Mouse (Mus musculus) thymus, adult 18-20 months (tissue): ENCODE results near the gene Tfpi.

Source experiments
- DNase-seq, 2 experiments: peaks; one replicate each; pipeline ENCODE4 v3.0.0; 2022; ENCODE audit warnings: mixed read lengths in 2 of 2

The Tfpi gene

DNA sequence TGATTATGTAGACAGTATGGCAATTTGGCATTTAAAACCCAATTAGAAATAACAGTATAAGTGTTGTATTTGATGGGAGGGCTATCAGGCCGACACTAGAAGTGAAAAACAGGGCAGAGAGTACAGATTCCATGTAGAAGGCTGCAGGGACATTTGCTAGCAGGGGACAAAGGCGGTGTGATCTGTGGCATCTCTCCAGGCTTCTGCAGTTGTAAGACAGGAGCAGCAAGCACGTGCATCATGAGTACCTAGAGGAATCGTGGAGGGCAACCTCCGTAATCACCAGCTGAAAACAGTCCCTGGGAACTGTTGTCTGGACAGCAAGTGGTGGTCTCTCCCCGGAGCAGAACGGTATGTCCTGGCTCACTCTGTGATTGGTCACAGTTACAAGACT, 88.6 kb downstream of the Tfpi start:
- no peak for DNase-seq

GRCm38 (mm10) chr2:84387394-84388022, 89.1 kb downstream of the Tfpi start:
- DNase-seq: no peak

DNA sequence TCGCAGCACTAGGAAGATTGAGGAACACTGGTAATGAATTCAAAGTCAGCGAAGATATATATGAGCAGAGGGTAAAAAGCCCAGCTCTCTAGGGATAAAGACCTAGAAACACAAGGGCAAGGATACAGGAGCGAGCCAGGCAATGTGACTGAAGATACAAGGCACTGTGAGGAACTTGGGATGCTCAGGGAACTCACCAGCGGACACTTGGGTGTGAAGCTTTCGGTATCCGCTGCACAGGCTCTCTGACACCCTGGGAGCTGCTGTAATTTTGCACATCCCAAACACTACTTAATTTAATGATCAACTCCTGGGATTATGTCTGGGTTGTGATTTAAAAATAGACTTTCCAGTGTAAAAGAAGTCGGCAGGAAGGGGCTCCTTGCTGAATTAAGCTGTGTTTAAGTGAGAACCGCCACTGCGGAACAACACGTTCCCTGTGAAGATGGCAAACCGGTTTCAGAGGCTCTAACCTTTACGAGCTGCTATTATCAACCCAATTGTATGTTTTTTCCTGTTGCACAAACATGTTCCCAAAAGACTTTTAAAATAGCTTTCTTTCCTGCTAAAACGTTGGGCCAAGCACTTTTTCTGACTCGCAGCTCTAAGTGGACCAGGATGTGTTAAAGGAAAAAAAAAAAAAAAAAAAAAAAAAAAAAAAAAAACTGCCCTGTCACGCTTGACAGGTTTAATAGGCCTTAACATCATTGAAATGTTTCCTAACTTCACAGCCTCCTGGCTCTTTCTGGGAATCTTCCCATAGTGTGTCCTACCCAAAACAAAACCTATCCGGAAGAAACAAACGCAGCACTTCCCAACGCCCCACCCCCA, 89.8 kb downstream of the Tfpi start:
- no peak for DNase-seq

- DNase-seq: no peak
Measured at GRCm38 (mm10) chr2:84384911-84385693, 91.5 kb downstream of the Tfpi start.

DNA sequence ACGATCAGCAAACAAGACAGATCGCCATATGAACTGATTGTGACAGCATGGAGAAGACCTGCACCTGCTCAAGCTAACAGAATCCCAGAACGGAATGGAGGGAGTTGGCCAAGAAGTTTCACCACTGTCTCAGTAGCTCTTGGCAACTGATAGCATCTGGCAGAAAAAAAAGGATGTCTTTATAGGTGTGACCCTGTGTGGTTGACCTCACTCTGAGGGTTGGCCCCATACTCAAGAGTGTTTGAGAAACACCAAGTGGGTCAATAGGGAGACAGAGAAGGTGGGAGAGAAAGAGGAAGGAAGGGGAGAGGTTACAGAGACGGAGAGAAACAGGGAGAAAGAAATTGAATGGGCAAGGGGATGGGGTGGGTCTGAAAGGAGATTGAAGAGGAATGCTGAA, 92.7 kb downstream of the Tfpi start:
- DNase-seq: no peak
